Mouse (Mus musculus) neural tube, embryonic 14.5 days (tissue): ENCODE results near the gene D430019H16Rik. TPM values are rescaled to one million over a fixed set of nuclear protein-coding genes. Genes with fewer than 3 reads are reported as not detected.

ENCODE experiments used
- ATAC-seq: fragments of 200-750 bp; cut with Nextera tagmentation; 2 replicates; pipeline ENCODE4 v1.8.0; 2017; ENCODE audit warnings: low read depth, mild to moderate bottlenecking, moderate TSS enrichment, moderate library complexity
- H3K27ac ChIP-seq: fragments of 300-500 bp; sonication (generic); 2 replicates; pipeline ENCODE4 v1.5.1; 2014; ENCODE audit warnings: low read depth, mild to moderate bottlenecking, control low read depth, low read length, moderate library complexity, mixed read lengths
- H3K27me3 ChIP-seq: fragments of 300-500 bp; sonication (generic); 2 replicates; pipeline ENCODE4 v1.6.1; 2014; ENCODE audit warnings: low read length; ENCODE audit not compliant: control insufficient read depth, insufficient read depth
- H3K36me3 ChIP-seq: fragments of 300-500 bp; sonication (generic); 2 replicates; pipeline ENCODE4 v1.6.1; 2014; ENCODE audit warnings: low read length, mixed read lengths; ENCODE audit not compliant: control insufficient read depth, insufficient read depth
- H3K4me1 ChIP-seq: fragments of 300-500 bp; sonication (generic); 2 replicates; pipeline ENCODE4 v1.6.1; 2014; ENCODE audit warnings: low read length; ENCODE audit not compliant: control insufficient read depth, insufficient read depth
- H3K4me2 ChIP-seq: fragments of 300-500 bp; sonication (generic); 2 replicates; pipeline ENCODE4 v1.6.1; 2014; ENCODE audit warnings: mild to moderate bottlenecking, low read depth, low read length, control low read depth
- H3K4me3 ChIP-seq: fragments of 300-500 bp; sonication (generic); 2 replicates; pipeline ENCODE4 v1.5.1; 2014; ENCODE audit warnings: low read depth, low read length, control low read depth, mixed read lengths
- H3K9ac ChIP-seq: fragments of 300-500 bp; sonication (generic); replicated peaks from 2 replicates; pipeline ENCODE4 v1.6.1; 2014; ENCODE audit warnings: low read depth, mild to moderate bottlenecking, control low read depth, low read length, mixed read lengths
- H3K9me3 ChIP-seq: fragments of 300-500 bp; sonication (generic); 2 replicates; pipeline ENCODE4 v1.6.1; 2016; ENCODE audit warnings: low read length; ENCODE audit not compliant: control insufficient read depth
- WGBS: fragments of 180-500 bp; shearing (Covaris S2); extraction: QIAGEN DNeasy Blood & Tissue Kit; methylation state at CpG from one replicate; pipeline ENCODE4 v1.1.7; 2014; 5-methylcytosine and 5-hydroxymethylcytosine counted together
- polyA plus RNA-seq: library from polyadenylated mRNA; unstranded; fragments of >200 nt; fragmentation: Nextera tagmentation; extraction: Ambion mirVana; gene quantifications from 2 replicates; pipeline ENCODE4 v1.2.1, GENCODE M21; 2014

The D430019H16Rik gene
- polyA plus RNA-seq, 1 experiment from 2014 or later: 30.4 TPM

DNA sequence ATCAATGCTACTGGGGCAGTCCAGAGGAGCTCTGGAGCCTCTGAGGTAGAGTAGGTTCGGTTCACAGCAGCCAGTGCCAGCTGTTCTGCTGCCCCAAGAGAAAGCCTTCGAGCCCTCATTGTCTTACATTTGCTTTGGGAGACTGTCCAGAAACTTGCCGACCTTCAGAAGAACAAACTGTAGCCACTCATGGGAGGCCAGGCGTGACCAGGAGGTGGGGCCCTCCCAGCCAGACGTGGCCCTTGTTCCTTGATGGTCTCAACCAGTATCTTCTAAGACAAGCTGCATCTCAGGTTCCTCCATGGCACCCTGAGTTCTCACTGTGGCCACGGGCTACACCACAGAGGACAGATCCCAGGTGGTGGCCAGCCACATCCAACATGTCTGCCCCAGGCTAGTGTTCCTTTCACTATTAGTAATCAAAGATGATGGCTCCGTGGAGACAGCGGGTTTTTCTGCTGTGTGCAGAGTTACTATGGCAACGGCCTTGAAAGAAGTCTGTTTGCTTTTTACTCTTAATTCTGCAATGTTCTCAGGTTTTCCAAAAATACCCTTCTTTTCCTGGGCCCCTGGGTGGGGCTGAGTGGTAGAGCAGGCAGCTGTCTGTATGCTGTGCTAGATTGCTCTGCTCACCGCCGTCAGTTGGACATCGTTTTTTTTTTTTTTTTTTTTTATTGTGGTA is 21.7 kb downstream of the D430019H16Rik start:
- H3K27ac ChIP-seq: peak overlapping the region; percentile 58
- WGBS: 44% methylated on average over 12 of the region's 12 CpGs
- H3K36me3 ChIP-seq: peaks cover 7% of the 10 kb centered on the region; the same call in 1 of the 2 replicates
- H3K9ac ChIP-seq: no peak overlapping the region
- peak; percentile 57; the same call in 1 of the 2 replicates for ATAC-seq
- H3K4me2 ChIP-seq: no peak overlapping the region
- H3K4me3 ChIP-seq: no peak overlapping the region
- no peaks in the 10 kb centered on the region for H3K27me3 ChIP-seq
- H3K4me1 ChIP-seq: peaks cover 10% of the 10 kb centered on the region
- no peaks in the 10 kb centered on the region for H3K9me3 ChIP-seq

DNA sequence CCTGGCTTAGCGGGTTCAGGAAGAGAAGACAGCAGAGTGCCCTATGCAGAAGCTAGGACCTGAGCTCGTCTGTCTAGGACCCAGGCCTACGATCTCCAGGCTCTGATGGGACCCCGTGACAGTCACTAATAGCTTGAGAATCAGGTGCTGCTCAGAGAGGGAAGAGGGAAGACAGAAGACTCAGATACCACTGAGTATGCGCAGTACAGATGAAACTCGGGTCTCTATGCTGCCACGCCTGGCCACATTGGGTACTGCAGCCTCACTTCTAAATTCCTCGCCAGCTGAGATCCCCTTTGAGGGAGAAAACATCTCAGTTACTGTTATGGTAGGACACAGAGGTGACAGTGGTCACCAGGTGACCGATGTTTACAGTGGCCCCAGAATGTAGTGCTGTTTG is 22.8 kb downstream of the D430019H16Rik start:
- H3K36me3 ChIP-seq: peaks cover 7% of the 10 kb centered on the region; the same call in 1 of the 2 replicates
- ATAC-seq: peak; percentile 56; the same call in 1 of the 2 replicates
- 42% methylated on average over 9 of the region's 9 CpGs for WGBS
- peak overlapping the region; percentile 65 for H3K27ac ChIP-seq
- no peaks in the 10 kb centered on the region for H3K27me3 ChIP-seq
- H3K4me1 ChIP-seq: peaks cover 10% of the 10 kb centered on the region
- H3K4me3 ChIP-seq: no peak overlapping the region
- H3K9ac ChIP-seq: no peak overlapping the region
- H3K4me2 ChIP-seq: no peak overlapping the region; the same call in 1 of the 2 replicates
- no peaks in the 10 kb centered on the region for H3K9me3 ChIP-seq

DNA sequence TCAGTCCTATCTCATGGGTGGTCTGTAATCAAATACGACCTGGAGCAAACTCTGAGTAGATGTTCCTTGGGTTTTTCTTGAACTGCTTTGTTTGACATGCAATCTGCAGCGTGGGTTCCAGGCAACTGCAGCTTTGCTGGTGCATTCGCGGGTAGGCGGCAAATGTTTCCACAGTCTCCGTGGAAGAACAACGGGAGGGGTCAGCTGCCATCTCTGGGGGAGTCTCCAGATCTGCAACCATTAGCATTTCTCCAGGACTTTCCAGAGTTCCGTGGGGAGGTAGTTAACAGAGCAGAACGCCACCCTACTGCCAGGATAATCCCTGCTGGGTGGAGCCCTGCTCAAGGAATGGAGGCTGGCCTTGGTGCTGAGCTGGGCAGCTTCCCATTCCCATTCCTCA is 23.3 kb downstream of the D430019H16Rik start:
- Histone ChIP-seq H3K9ac (no peak overlapping the region), H3K4me3 (no peak overlapping the region), H3K27me3 (no peaks in the 10 kb centered on the region), H3K4me2 (no peak overlapping the region), H3K4me1 (peaks cover 10% of the 10 kb centered on the region), H3K9me3 (no peaks in the 10 kb centered on the region), H3K27ac (no peak overlapping the region), H3K36me3 (peaks cover 7% of the 10 kb centered on the region; the same call in 1 of the 2 replicates)
- no peak for ATAC-seq
- WGBS: 69% methylated on average over 9 of the region's 9 CpGs

DNA sequence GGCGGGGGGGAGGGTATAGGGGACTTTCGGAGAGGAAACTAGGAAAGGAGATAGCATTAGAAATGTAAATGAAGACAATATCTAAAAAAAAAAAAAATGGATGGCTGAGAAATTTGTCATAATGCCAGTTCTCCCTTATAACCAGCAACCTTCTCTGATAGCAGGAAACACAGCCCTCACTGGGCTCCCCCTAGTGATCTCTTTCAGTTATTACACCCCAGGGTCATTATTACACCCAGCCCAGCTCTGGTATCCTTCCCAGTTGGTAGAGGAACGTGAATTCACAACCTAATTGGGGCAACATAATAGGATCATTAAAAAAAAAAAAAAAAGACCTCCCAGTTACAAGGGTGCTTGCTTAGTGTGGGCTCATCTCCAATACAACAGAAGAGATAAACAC is 29.8 kb downstream of the D430019H16Rik start:
- Histone ChIP-seq H3K9me3 (no peaks in the 10 kb centered on the region), H3K36me3 (peaks cover 6% of the 10 kb centered on the region; the same call in 1 of the 2 replicates), H3K9ac (no peak overlapping the region), H3K4me2 (no peak overlapping the region), H3K27me3 (no peaks in the 10 kb centered on the region), H3K4me1 (no peaks in the 10 kb centered on the region), H3K4me3 (no peak overlapping the region), H3K27ac (no peak overlapping the region)
- WGBS: 56% methylated on average over 3 of the region's 3 CpGs
- 0 out of 2 replicates have a peak, but pooled peaks have one; percentile 54 for ATAC-seq

DNA sequence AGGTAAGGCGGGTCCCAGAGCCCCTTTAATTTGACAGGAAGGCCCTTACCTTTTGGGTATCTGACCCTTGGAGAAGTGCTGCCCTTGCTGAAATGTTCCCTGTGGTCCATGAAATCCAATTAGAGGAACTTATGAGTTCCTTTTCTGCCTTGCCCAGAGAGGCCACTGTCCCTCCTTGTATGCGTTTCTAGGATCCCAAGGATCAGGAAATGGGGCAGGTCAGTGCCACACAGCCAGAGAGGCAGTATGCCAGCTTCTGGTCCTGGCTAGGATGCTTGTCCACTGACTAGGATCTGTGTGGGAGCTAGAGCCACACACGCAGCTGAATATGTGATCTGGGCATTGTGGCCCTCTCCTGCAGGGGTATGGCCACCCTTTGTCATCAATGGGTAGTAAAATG is 36.6 kb downstream of the D430019H16Rik start:
- WGBS: 86% methylated on average over 3 of the region's 3 CpGs
- H3K36me3 ChIP-seq: peaks cover 17% of the 10 kb centered on the region
- no peaks in the 10 kb centered on the region for H3K27me3 ChIP-seq
- ATAC-seq: no peak
- no peak overlapping the region for H3K9ac ChIP-seq
- no peaks in the 10 kb centered on the region for H3K9me3 ChIP-seq
- no peak overlapping the region for H3K27ac ChIP-seq
- no peak overlapping the region for H3K4me2 ChIP-seq
- H3K4me3 ChIP-seq: no peak overlapping the region
- no peaks in the 10 kb centered on the region for H3K4me1 ChIP-seq

DNA sequence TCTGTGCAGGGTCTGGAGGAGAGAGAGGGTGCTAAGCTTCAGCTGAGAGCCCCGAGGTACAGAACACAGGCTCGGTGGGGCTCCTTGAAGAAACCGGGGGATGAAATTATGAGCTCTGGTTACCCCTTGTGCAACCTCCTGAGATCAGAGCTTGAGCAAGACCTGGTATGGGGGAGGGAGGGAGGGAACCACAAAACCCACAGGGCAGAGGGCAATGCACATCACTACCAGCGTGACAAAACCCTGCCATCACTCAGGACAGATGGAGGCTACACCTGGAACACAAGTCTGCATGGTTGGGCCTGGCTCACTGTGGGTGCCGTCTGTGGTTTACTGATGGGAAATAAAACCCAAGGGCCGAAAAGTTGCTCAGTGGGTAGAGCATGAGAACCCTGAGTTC is 37.1 kb downstream of the D430019H16Rik start:
- H3K9ac ChIP-seq: no peak overlapping the region
- 84% methylated on average over 6 of the region's 6 CpGs for WGBS
- no peaks in the 10 kb centered on the region for H3K27me3 ChIP-seq
- no peaks in the 10 kb centered on the region for H3K9me3 ChIP-seq
- H3K36me3 ChIP-seq: peaks cover 17% of the 10 kb centered on the region
- H3K27ac ChIP-seq: no peak overlapping the region
- ATAC-seq: no peak
- H3K4me3 ChIP-seq: no peak overlapping the region
- no peaks in the 10 kb centered on the region for H3K4me1 ChIP-seq
- H3K4me2 ChIP-seq: no peak overlapping the region

DNA sequence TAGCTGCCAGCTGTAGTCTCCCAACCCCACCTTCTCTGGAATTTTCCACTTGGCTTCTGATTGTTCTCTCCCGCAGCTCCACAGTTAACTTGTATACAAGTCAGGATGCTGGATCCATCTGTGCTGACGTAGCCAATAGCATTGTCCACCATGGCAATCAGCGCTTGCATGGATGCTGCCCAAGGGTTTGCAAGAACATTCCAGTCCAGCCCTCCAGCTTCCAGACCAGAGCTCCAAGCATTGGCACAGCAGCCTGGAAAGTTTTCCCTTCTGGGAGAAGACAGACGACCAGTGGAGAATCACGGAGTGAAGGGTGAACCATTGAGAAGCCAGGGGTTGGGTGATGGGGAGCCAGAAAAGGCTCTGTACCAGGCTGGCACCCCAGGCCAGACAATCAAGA is 41.1 kb downstream of the D430019H16Rik start:
- ATAC-seq: no peak
- Histone ChIP-seq H3K4me2 (no peak overlapping the region), H3K4me1 (no peaks in the 10 kb centered on the region), H3K9ac (no peak overlapping the region), H3K36me3 (peaks cover 11% of the 10 kb centered on the region), H3K27me3 (no peaks in the 10 kb centered on the region), H3K27ac (no peak overlapping the region), H3K9me3 (no peaks in the 10 kb centered on the region), H3K4me3 (no peak overlapping the region)
- WGBS: 82% methylated on average over 5 of the region's 5 CpGs

DNA sequence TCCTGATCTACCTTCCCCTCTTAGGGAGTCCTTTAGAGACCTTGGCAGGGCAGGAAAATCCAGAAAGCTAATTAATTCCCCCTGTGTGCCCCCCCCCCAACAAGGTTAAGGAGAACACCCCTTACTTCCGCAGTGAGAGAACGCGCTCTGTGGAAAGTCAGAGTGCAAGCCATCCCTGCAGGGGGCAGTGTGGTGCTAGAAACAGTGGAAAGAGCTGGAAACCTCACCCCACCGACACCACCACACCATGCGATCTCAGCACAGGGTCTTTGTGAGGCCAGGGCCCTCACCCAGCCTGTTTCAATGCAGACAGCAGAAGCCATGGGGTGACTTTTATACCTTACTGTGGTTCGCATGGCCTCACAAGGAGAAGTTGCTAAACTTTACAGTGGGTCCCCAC is 44.2 kb downstream of the D430019H16Rik start:
- Histone ChIP-seq H3K4me1 (no peaks in the 10 kb centered on the region), H3K4me3 (no peak overlapping the region), H3K4me2 (no peak overlapping the region), H3K27ac (no peak overlapping the region), H3K27me3 (no peaks in the 10 kb centered on the region), H3K36me3 (no peaks in the 10 kb centered on the region), H3K9me3 (no peaks in the 10 kb centered on the region), H3K9ac (no peak overlapping the region)
- 16% methylated on average over 6 of the region's 6 CpGs for WGBS
- ATAC-seq: peak; percentile 72; the same call in 1 of the 2 replicates

DNA sequence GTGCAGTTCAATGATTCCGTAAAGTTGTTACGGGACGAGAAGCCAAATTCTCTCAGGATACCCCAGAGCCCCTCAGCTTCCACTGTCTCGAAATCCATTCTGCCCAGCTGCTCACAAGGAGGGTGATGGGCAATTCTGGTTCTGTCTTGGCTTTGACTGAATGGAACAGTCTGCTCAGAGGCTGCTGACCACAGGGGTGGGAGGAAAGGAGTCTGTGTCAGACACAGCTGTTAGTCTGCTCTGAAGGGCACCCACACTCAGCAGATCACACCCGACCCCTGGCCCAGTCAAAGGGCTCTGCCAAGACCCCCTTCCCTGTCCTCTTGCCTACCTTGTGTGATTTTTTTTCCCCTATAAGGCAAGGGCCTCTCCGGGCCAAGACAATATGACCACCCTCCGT is 44.8 kb downstream of the D430019H16Rik start:
- peak; percentile 1; the same call in 1 of the 2 replicates for ATAC-seq
- 83% methylated on average over 7 of the region's 7 CpGs for WGBS
- no peaks in the 10 kb centered on the region for H3K27me3 ChIP-seq
- H3K9me3 ChIP-seq: no peaks in the 10 kb centered on the region
- H3K27ac ChIP-seq: no peak overlapping the region
- H3K9ac ChIP-seq: no peak overlapping the region
- H3K4me1 ChIP-seq: no peaks in the 10 kb centered on the region
- H3K36me3 ChIP-seq: no peaks in the 10 kb centered on the region
- H3K4me3 ChIP-seq: no peak overlapping the region
- no peak overlapping the region for H3K4me2 ChIP-seq
